Mouse (Mus musculus): Measurements from ENCODE around the gene Dgki.

- TF ChIP-seq HCFC1 (IDR thresholded peaks at IDR 0.05; ENCODE audit: low read depth, low read length) (no peak), MYC (IDR thresholded peaks at IDR 0.05; ENCODE audit: low read depth, low read length) (no peak), CTCF (IDR thresholded peaks at IDR 0.05 in 2 of 3, conservative IDR thresholded peaks at IDR 0.05 in 1 of 3; ENCODE audit: control insufficient read depth in 1 of 3, insufficient read depth in 1 of 3, low read depth in 2 of 3, low read length in 3 of 3, poor library complexity in 1 of 3, severe bottlenecking in 1 of 3) (no peak), CHD2 (IDR thresholded peaks at IDR 0.05; ENCODE audit: low read length) (no peak)
These were observed 99.1 kb downstream of the Dgki start for GRCm38 (mm10) chr6:37200840-37201239.
